Mouse (Mus musculus): ENCODE measurements around the gene RPS10-NUDT3.

GRCm38 (mm10) chr17:27644572-27644971 lies 9.6 kb upstream of the RPS10-NUDT3 start:
- TF ChIP-seq CTCF (IDR thresholded peaks at IDR 0.05; ENCODE audit: extremely low read depth, insufficient read depth, insufficient read length, insufficient replicate concordance) (no peak), POLR2A (IDR thresholded peaks at IDR 0.05; ENCODE audit: low read depth, low read length) (no peak)

Data from spleen, adult 2 months (tissue).